Mouse (Mus musculus) intestine, embryonic 15.5 days (tissue): ENCODE measurements around the gene Alg2. TPM values are rescaled to one million over a fixed set of nuclear protein-coding genes. Genes with fewer than 3 reads are reported as not detected.

Experiments
- ATAC-seq: fragments of 200-750 bp; cut with Nextera tagmentation; 2 replicates; pipeline ENCODE4 v1.8.0; 2017; ENCODE audit warnings: moderate TSS enrichment, moderate library complexity
- H3K27ac ChIP-seq: fragments of 300-500 bp; sonication (generic); 2 replicates; pipeline ENCODE4 v1.5.1; 2015; ENCODE audit warnings: mild to moderate bottlenecking, inconsistent platforms
- H3K27me3 ChIP-seq: fragments of 300-500 bp; sonication (generic); replicated peaks from 2 replicates; pipeline ENCODE4 v1.6.1; 2015; ENCODE audit warnings: inconsistent platforms
- H3K36me3 ChIP-seq: fragments of 300-500 bp; sonication (generic); 2 replicates; pipeline ENCODE4 v1.6.1; 2015; ENCODE audit warnings: inconsistent platforms
- H3K4me1 ChIP-seq: fragments of 300-500 bp; sonication (generic); replicated peaks from 2 replicates; pipeline ENCODE4 v1.6.1; 2015; ENCODE audit warnings: inconsistent platforms
- H3K4me2 ChIP-seq: fragments of 300-500 bp; sonication (generic); replicated peaks from 2 replicates; pipeline ENCODE4 v1.6.1; 2015; ENCODE audit warnings: mild to moderate bottlenecking, inconsistent platforms
- H3K4me3 ChIP-seq: fragments of 300-500 bp; sonication (generic); replicated peaks from 2 replicates; pipeline ENCODE4 v1.5.1; 2015; ENCODE audit warnings: inconsistent platforms
- H3K9ac ChIP-seq: fragments of 300-500 bp; sonication (generic); 2 replicates; pipeline ENCODE4 v1.6.1; 2015; ENCODE audit warnings: inconsistent platforms
- H3K9me3 ChIP-seq: fragments of 300-500 bp; sonication (generic); 2 replicates; pipeline ENCODE4 v1.6.1; 2016; ENCODE audit warnings: inconsistent platforms
- WGBS: fragments of 180-500 bp; shearing (Covaris S2); methylation state at CpG from one replicate; pipeline ENCODE4 v1.1.7; 2015; 5-methylcytosine and 5-hydroxymethylcytosine counted together
- polyA plus RNA-seq: library from polyadenylated mRNA; unstranded; fragments of >200 nt; fragmentation: Nextera tagmentation; extraction: Ambion mirVana; gene quantifications from 2 replicates; pipeline ENCODE4 v1.2.1, GENCODE M21; 2015

Alg2 gene
- 54.3 and 56.0 TPM in 2 replicates for polyA plus RNA-seq

GRCm38 (mm10) chr4:47473968-47474729 lies at the start of gene Alg2, which contains the start of gene Sec61b:
Alg2 (minus strand) TSS chr4:47474333.
Sec61b (plus strand) TSS chr4:47474658.
- Histone ChIP-seq H3K27me3 (no peaks in the 10 kb centered on the region), H3K36me3 (peaks cover 34% of the 10 kb centered on the region), H3K9me3 (no peaks in the 10 kb centered on the region), H3K4me2 (peak within 1 kb of the TSS; percentile 71), H3K9ac (peak within 1 kb of the TSS; percentile 89), H3K4me1 (peaks cover 9% of the 10 kb centered on the region), H3K4me3 (peak within 1 kb of the TSS; percentile 94), H3K27ac (peak within 1 kb of the TSS; percentile 96)
- WGBS: under 1% methylated on average over 58 of the region's 58 CpGs
- ATAC-seq: peak; percentile 99

DNA sequence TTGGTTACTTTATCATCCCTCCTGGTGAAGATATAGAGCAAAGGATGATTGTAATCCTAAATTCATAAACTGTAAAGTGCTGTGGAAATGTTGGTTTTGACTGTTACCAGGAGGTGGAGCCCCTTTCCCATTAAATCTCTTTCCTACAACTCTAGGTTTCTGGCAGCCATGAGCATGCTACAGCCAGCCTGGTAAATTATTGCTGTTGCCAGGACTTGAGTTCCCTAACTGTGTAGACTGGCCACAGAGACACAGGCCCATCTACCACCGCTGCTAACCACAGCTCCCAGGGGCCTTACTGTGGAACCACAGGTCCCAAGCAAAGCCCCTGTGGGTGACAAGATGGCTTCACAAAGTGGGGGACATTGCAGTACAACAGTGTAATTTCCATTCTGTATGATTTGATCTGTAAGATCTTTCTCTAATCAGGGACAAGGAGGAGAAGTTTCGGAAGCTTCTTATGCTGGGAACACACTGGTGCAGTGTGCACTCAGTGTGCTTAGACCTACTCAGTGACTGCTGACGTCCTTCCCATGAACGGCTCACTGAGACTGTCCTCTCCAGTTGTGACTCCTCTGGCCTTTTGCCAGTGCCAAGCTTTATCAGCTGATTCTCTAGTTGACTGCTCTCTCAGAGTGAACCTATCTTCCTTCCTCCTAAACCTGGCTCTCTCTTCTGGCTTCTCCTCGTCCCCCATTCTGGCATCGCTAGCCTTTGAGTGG lies 47.9 kb upstream of the Alg2 start:
- 84% methylated on average over 6 of the region's 6 CpGs for WGBS
- no peak for ATAC-seq
- Histone ChIP-seq H3K4me1 (no peaks in the 10 kb centered on the region), H3K4me3 (no peak overlapping the region), H3K27me3 (no peaks in the 10 kb centered on the region), H3K27ac (no peak overlapping the region), H3K9me3 (no peaks in the 10 kb centered on the region), H3K9ac (no peak overlapping the region), H3K4me2 (no peak overlapping the region), H3K36me3 (no peaks in the 10 kb centered on the region)

DNA sequence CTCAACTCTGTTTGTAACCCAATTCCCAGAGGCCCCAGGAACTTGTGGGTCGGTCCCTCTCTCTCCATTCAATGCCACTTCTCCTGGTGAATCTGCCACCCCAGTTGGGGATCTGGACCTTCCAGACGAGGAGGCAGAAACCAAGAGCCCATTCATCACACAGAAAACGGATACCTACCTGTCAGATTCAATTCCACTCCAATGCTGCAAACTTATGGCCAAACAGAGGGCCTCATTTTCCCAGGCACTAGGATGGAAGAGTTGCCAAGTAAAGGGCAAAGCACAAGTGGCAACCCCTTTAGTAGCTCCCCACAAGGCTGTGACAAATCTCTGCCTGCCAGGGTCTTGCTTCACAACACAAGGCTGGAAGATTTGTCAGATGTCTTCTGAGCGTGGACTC lies 45.9 kb upstream of the Alg2 start:
- Histone ChIP-seq H3K27me3 (no peaks in the 10 kb centered on the region), H3K4me1 (no peaks in the 10 kb centered on the region), H3K4me2 (no peak overlapping the region), H3K4me3 (no peak overlapping the region), H3K9ac (no peak overlapping the region), H3K27ac (no peak overlapping the region), H3K9me3 (no peaks in the 10 kb centered on the region), H3K36me3 (no peaks in the 10 kb centered on the region)
- 62% methylated on average over 4 of the region's 4 CpGs for WGBS
- ATAC-seq: no peak

DNA sequence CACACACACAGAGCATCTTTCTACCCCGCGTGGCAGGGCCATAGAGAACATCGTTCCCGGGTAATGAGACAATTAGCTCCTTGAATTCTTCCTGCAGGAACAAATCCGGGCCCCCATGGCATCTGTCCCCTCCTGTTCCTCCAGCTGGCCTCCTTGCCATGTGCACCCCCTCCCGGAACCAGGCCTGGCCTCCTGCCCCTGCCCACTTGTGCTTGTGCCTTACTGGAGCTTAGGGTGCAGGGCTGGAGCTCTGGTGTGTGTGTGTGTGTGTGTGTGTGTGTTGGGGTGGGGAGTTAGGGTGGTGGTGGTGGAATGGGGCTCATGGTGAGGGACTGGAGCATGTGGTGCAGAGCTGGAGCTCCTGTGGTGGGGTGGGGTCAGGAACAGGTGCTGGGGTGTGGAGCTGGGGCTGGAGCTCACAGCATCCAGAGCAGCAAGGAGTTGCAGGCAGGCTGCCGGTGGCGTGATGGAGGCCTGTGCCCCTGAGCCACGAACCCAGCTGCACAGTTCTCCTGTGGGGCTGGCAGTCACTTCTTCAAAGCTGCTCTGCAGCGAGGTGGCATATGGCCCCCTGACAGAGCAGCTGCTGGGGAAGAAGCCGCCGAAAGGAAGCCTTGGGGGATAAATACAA lies 44.5 kb upstream of the Alg2 start:
- H3K27ac ChIP-seq: no peak overlapping the region

GRCm38 (mm10) chr4:47504841-47505517 lies 30.8 kb upstream of the Alg2 start:
- no peak overlapping the region for H3K4me2 ChIP-seq
- WGBS: 79% methylated on average over 10 of the region's 10 CpGs
- H3K9me3 ChIP-seq: no peaks in the 10 kb centered on the region
- ATAC-seq: no peak
- H3K4me3 ChIP-seq: no peak overlapping the region
- H3K4me1 ChIP-seq: no peaks in the 10 kb centered on the region
- H3K36me3 ChIP-seq: no peaks in the 10 kb centered on the region
- H3K27me3 ChIP-seq: no peaks in the 10 kb centered on the region
- no peak overlapping the region for H3K27ac ChIP-seq
- H3K9ac ChIP-seq: no peak overlapping the region

More for the DNA sequence above, 44.5 kb upstream of the Alg2 start:
- H3K9me3 ChIP-seq: no peaks in the 10 kb centered on the region
- 64% methylated on average over 12 of the region's 12 CpGs for WGBS
- no peaks in the 10 kb centered on the region for H3K27me3 ChIP-seq
- no peak overlapping the region for H3K4me2 ChIP-seq
- H3K36me3 ChIP-seq: no peaks in the 10 kb centered on the region
- H3K4me1 ChIP-seq: no peaks in the 10 kb centered on the region; the same call in 1 of the 2 replicates
- H3K9ac ChIP-seq: no peak overlapping the region
- ATAC-seq: no peak; the same call in 1 of the 2 replicates
- no peak overlapping the region for H3K4me3 ChIP-seq

GRCm38 (mm10) chr4:47503045-47503444 lies 28.9 kb upstream of the Alg2 start:
- no peaks in the 10 kb centered on the region for H3K27me3 ChIP-seq
- WGBS: 73% methylated on average over 6 of the region's 6 CpGs
- H3K27ac ChIP-seq: no peak overlapping the region
- no peak overlapping the region for H3K4me3 ChIP-seq
- no peak for ATAC-seq
- no peaks in the 10 kb centered on the region for H3K9me3 ChIP-seq
- H3K4me2 ChIP-seq: no peak overlapping the region
- H3K4me1 ChIP-seq: 0 out of 2 replicates have a peak, but pooled peaks cover 1% of the 10 kb centered on the region
- H3K36me3 ChIP-seq: no peaks in the 10 kb centered on the region
- no peak overlapping the region for H3K9ac ChIP-seq

DNA sequence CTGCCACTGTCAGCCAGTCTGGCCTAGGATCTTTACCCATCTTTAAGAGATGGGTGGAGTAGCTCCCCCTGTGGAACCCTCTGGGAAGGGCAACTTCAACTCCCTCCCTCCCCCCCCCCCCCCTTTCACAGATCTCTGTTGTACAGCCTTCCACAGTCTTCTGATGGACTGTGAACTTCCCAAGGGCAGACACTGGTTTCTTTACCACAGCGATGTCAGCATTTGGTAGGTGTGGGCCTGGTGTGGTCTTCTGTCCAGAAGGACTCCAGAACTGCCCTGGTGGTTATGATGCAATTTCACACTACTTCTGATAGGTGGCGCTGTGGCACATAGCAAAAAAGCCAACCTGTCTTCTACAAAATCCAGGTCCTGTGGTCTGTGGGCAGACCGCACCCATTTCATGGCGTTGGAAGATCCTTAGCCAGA lies 28.4 kb upstream of the Alg2 start:
- Histone ChIP-seq H3K36me3 (no peaks in the 10 kb centered on the region), H3K9me3 (no peaks in the 10 kb centered on the region), H3K4me3 (no peak overlapping the region), H3K27ac (no peak overlapping the region), H3K9ac (no peak overlapping the region), H3K4me2 (no peak overlapping the region), H3K27me3 (no peaks in the 10 kb centered on the region), H3K4me1 (0 out of 2 replicates have a peak, but pooled peaks cover 5% of the 10 kb centered on the region)
- 31% methylated on average over 4 of the region's 4 CpGs for WGBS
- ATAC-seq: no peak; the same call in 1 of the 2 replicates

DNA sequence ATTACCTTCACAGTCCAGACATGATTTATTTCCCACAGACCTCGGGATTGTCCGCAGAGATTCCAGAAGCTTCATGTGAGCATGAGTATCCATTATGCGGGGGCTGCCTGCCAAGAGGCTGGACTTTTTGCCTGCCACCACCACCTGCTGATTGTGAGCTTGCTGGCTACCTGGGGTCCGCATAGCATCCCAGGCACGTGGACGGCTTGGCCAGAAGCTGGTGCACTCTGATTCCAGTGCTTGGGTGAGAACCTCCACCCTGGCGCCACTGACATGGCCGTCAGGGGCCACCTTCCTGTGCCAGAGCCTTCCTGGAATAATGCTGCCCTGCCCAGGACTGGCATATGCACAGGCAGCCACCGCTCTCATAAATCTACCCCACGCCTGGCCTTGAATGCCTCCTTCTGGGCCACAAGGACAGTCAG lies 25.0 kb upstream of the Alg2 start:
- 75% methylated on average over 10 of the region's 10 CpGs for WGBS
- Histone ChIP-seq H3K36me3 (no peaks in the 10 kb centered on the region), H3K4me3 (no peak overlapping the region), H3K27me3 (no peaks in the 10 kb centered on the region), H3K27ac (no peak overlapping the region), H3K4me1 (0 out of 2 replicates have a peak, but pooled peaks cover 5% of the 10 kb centered on the region), H3K9ac (no peak overlapping the region), H3K4me2 (no peak overlapping the region), H3K9me3 (no peaks in the 10 kb centered on the region)
- ATAC-seq: 0 out of 2 replicates have a peak, but pooled peaks have one; percentile 21

DNA sequence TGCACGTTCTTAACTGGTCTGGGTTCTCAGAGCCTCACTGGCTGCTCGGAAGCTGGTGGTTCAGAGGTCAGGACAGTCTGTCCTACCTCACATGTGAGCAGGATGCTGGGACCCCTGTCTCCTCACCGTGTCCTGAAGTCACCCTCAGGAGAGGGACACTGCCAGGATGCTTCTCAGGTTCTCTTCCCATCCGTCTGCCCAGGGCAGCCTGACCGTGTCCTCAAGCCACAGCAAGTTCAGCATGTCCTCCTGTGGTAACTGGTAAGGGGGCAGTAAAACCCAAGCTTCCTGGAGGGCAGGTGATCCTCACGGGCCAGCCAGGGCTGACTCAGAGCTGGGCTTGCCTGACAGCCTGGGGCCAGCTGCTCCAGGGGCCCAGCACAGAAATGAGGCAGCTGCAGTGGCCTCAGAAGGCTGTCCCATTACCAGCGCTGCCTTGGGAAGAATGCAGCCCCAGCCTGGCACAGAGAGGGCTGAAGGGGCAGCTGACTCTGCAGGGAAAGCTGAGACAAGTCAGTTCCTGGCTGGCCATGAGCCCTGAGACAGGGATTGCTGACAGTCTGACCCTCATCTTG lies 23.8 kb upstream of the Alg2 start:
- peak; percentile 64 for ATAC-seq
- H3K27me3 ChIP-seq: no peaks in the 10 kb centered on the region
- H3K4me1 ChIP-seq: 0 out of 2 replicates have a peak, but pooled peaks cover 5% of the 10 kb centered on the region
- 58% methylated on average over 7 of the region's 7 CpGs for WGBS
- no peak overlapping the region for H3K4me3 ChIP-seq
- H3K4me2 ChIP-seq: no peak overlapping the region
- no peak overlapping the region for H3K27ac ChIP-seq
- no peaks in the 10 kb centered on the region for H3K36me3 ChIP-seq
- H3K9ac ChIP-seq: no peak overlapping the region
- H3K9me3 ChIP-seq: no peaks in the 10 kb centered on the region

DNA sequence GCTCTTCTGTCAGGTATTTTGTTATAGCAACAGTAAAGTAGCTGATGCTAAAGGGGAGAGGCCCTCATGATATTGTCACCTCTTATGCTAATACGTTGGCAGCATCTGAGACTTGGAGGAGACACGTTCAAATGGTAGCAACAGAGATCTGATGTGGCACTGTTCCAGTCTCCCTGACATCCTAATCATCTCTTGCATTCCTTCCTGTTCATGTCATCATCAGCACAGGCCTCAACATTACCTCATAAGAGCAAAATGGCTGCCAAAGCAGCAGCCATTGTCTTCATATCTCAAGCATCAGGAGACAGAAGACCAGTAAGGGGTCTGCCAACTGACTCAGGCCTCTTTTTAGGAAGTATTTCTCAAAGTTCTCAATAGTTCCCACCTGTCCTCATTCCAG lies 20.6 kb upstream of the Alg2 start:
- Histone ChIP-seq H3K27me3 (no peaks in the 10 kb centered on the region), H3K9me3 (no peaks in the 10 kb centered on the region), H3K9ac (no peak overlapping the region), H3K27ac (no peak overlapping the region), H3K36me3 (no peaks in the 10 kb centered on the region), H3K4me3 (no peak overlapping the region), H3K4me1 (0 out of 2 replicates have a peak, but pooled peaks cover 10% of the 10 kb centered on the region), H3K4me2 (no peak overlapping the region)
- 75% methylated on average over 2 of the region's 2 CpGs for WGBS
- ATAC-seq: no peak

DNA sequence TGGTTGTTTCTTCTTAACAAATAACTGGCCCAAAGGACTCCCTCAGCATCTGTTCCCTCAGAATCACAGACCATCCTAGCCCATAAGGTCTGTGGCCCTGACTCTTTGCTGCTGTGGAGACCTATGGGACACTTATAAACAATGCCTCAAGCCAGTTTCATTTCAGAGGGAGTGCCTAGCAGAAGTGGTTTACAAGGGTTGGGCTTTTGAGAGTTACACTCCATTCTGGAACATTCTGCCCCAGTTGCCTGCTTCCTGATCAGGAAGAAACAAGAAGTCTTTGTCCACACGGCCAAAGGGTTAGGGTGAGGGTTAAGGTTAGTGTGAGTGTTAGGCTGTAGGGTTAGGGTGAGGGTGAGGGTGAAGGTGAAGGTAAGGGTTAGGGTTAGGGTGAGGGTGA lies 20.0 kb upstream of the Alg2 start:
- no peak overlapping the region for H3K4me3 ChIP-seq
- 53% methylated on average over 1 of the region's 1 CpGs for WGBS
- no peak for ATAC-seq
- H3K27me3 ChIP-seq: no peaks in the 10 kb centered on the region
- H3K27ac ChIP-seq: no peak overlapping the region
- no peak overlapping the region for H3K9ac ChIP-seq
- H3K9me3 ChIP-seq: no peaks in the 10 kb centered on the region
- no peak overlapping the region for H3K4me2 ChIP-seq
- H3K36me3 ChIP-seq: no peaks in the 10 kb centered on the region
- H3K4me1 ChIP-seq: 0 out of 2 replicates have a peak, but pooled peaks cover 10% of the 10 kb centered on the region
